Mouse (Mus musculus) kidney, embryonic 15.5 days (tissue): ENCODE data around the gene C8a. TPM values are rescaled to one million over a fixed set of nuclear protein-coding genes. Genes with fewer than 3 reads are reported as not detected.

Experiments used
- ATAC-seq: fragments of 200-750 bp; cut with Nextera tagmentation; replicated peaks from 2 replicates; pipeline ENCODE4 v1.8.0; 2017; ENCODE audit warnings: moderate TSS enrichment; ENCODE audit not compliant: low FRiP score
- H3K27ac ChIP-seq: fragments of 300-500 bp; sonication (generic); 2 replicates; pipeline ENCODE4 v1.5.1; 2015; ENCODE audit warnings: mild to moderate bottlenecking, inconsistent platforms
- H3K27me3 ChIP-seq: fragments of 300-500 bp; sonication (generic); 2 replicates; pipeline ENCODE4 v1.6.1; 2015; ENCODE audit warnings: inconsistent platforms
- H3K36me3 ChIP-seq: fragments of 300-500 bp; sonication (generic); 2 replicates; pipeline ENCODE4 v1.6.1; 2015; ENCODE audit warnings: inconsistent platforms
- H3K4me1 ChIP-seq: fragments of 300-500 bp; sonication (generic); 2 replicates; pipeline ENCODE4 v1.6.1; 2015; ENCODE audit warnings: inconsistent platforms
- H3K4me2 ChIP-seq: fragments of 300-500 bp; sonication (generic); 2 replicates; pipeline ENCODE4 v1.6.1; 2015; ENCODE audit warnings: moderate library complexity, mild to moderate bottlenecking, inconsistent platforms
- H3K4me3 ChIP-seq: fragments of 300-500 bp; sonication (generic); replicated peaks from 2 replicates; pipeline ENCODE4 v1.5.1; 2015; ENCODE audit warnings: mild to moderate bottlenecking, inconsistent platforms
- H3K9ac ChIP-seq: fragments of 300-500 bp; sonication (generic); 2 replicates; pipeline ENCODE4 v1.6.1; 2015; ENCODE audit warnings: mild to moderate bottlenecking, inconsistent platforms
- H3K9me3 ChIP-seq: fragments of 300-500 bp; sonication (generic); replicated peaks from 2 replicates; pipeline ENCODE4 v1.6.1; 2016; ENCODE audit warnings: inconsistent platforms
- WGBS: fragments of 180-500 bp; shearing (Covaris S2); methylation state at CpG from one replicate; pipeline ENCODE4 v1.1.7; 2015; ENCODE audit warnings: mixed read lengths; 5-methylcytosine and 5-hydroxymethylcytosine counted together
- polyA plus RNA-seq: library from polyadenylated mRNA; unstranded; fragments of >200 nt; fragmentation: Nextera tagmentation; extraction: Ambion mirVana; gene quantifications from 2 replicates; pipeline ENCODE4 v1.2.1, GENCODE M21; 2015

C8a gene
- 0.19 and 0.23 TPM in 2 replicates for polyA plus RNA-seq

DNA sequence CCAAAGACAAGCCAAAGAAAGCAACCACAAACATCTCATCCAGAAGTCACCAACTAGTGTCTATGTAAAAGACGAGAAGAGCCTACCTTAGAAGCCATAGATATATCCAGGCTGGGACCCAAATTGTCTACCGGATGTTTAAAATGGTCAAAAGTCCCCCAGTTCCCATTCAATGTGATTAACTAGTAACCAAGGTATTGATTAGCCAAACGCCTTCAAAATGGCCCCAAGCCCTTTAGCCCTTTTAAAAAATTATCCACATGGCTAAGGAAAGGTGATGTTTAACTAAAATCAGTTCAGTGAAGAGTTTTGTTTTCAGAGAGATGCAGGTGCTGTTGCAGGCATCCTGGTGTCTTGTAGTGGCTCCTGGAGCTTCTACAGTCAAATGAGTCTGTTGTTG, at the start of gene C8a:
Gene C8a, minus strand, starts transcription at position 76 of the 400 bp plus-strand sequence.
- Histone ChIP-seq H3K4me3 (no peak within 1 kb of the TSS), H3K27ac (no peak within 1 kb of the TSS), H3K4me2 (no peak within 1 kb of the TSS), H3K27me3 (no peaks in the 10 kb centered on the region), H3K9ac (no peak within 1 kb of the TSS), H3K36me3 (no peaks in the 10 kb centered on the region), H3K4me1 (no peaks in the 10 kb centered on the region), H3K9me3 (no peaks in the 10 kb centered on the region)
- WGBS: 75% methylated on average over 3 of the region's 3 CpGs
- ATAC-seq: no peak

DNA sequence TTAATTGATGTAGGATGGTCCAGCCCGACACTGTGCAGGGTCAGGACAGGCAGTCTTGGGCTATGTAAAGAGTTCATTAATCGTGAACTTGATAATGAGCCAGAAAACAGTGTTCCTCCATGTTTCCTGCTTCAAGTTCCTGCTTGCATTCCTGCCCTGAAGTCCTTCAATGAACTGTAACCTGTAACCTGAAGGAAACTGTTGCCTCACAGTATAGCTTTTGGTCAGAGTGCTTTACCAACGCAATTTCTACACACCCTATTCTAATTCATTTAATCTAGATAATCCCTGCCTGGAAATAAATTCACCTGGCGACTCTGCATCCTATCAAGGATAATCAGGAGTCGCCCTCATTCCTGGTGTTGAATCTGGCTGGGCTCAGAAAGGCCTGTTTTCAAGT, 49.2 kb upstream of the C8a start:
- ATAC-seq: no peak
- no peaks in the 10 kb centered on the region for H3K4me1 ChIP-seq
- H3K36me3 ChIP-seq: no peaks in the 10 kb centered on the region
- no peak overlapping the region for H3K4me2 ChIP-seq
- no peaks in the 10 kb centered on the region for H3K27me3 ChIP-seq
- no peak overlapping the region for H3K27ac ChIP-seq
- WGBS: 79% methylated on average over 5 of the region's 5 CpGs
- H3K9me3 ChIP-seq: no peaks in the 10 kb centered on the region
- H3K4me3 ChIP-seq: no peak overlapping the region
- no peak overlapping the region for H3K9ac ChIP-seq

DNA sequence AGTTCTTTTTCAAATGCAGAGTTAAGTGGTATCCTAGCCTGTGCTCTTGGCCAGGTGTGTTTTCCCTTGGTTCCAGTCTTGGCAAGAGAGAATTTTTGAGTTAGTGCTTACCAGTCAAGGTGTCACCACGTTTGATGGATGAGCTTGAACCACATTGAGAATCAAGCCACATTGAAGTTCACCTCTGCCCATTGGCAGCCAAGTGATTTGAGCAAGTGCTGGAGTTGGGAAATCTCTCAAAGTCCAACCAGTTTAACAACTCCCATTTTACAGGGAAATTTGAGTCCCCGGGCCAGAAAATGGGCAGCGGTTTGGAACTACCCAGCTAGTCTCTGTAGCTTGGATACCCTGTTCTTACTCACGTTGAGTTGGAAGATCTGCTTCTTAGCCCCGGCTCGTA, 41.8 kb upstream of the C8a start:
- Histone ChIP-seq H3K4me1 (peaks cover 9% of the 10 kb centered on the region; the same call in 1 of the 2 replicates), H3K27ac (no peak overlapping the region), H3K9ac (no peak overlapping the region), H3K4me3 (no peak overlapping the region), H3K36me3 (no peaks in the 10 kb centered on the region), H3K27me3 (0 out of 2 replicates have a peak, but pooled peaks cover 5% of the 10 kb centered on the region), H3K9me3 (no peaks in the 10 kb centered on the region), H3K4me2 (no peak overlapping the region)
- 80% methylated on average over 6 of the region's 6 CpGs for WGBS
- no peak for ATAC-seq

DNA sequence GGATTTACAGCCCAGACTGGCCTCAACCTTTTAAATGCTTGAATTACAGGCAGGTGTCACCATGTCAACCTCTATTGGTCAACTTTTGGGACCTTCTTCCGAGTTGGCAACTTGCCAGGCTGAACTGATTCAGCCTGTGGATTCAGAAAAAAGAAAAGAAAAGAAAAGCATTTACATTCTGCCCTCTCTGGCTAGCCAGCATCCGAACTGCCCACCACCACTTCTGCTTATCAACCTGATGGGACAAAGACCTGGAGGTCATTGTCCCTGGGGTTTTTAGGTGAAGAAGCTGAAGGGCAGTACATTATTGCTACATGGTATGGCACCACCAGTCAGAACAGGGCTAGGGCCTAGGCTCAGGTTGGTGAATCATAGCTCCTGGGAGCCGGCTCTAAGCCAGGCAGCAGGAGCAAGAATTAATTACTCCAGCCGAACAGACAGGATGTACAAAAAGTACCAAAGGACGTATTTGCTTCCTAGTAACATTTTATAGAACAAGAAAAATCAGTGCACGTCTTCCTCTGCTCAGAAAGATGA, 38.6 kb upstream of the C8a start:
- 59% methylated on average over 6 of the region's 6 CpGs for WGBS
- Histone ChIP-seq H3K4me3 (no peak overlapping the region), H3K4me2 (no peak overlapping the region), H3K27me3 (0 out of 2 replicates have a peak, but pooled peaks cover 5% of the 10 kb centered on the region), H3K4me1 (peaks cover 9% of the 10 kb centered on the region; the same call in 1 of the 2 replicates), H3K9me3 (no peaks in the 10 kb centered on the region), H3K27ac (no peak overlapping the region), H3K9ac (no peak overlapping the region), H3K36me3 (no peaks in the 10 kb centered on the region)
- no peak for ATAC-seq

DNA sequence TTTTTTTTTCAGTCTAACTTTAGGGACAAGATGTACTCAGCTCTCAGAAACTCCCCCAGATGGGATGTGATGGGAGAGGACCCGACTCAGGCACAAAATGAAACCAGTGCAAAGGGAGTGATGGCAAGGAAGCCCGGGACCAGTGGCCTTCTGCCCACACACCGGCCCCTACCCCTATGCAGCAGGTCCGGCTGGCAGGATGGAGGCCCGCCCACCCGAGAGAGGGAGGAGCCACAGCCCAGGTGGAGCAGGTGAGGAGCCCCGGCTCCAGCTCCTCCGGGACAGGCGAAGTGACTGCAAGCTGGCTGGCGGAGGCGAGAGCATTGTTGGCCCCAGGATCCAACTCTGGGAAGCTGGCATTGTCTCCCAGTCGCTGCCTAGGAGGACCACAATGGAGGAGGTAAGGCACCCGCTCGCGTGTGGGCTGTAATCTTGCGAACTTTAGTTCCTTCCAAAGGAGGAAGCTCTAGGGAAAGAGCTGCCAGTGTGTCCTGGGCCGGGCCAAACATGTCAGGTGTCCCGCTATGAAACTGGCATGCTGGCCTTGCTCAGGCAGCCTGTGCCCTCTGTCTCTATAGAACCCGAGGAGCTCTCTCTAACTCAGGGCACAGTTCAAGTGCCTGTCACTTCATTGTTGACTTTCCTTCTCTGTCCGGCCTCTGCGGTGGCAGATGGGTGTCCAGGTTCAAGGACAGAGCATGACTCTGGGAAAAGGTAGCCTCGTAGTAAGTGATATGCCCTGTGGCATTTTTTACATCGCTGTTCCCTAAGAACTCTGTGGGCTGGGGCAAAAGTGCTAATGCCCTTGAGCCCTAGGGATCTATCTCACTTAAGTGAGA, 37.3 kb upstream of the C8a start, which contains the start of gene Fyb2:
Gene Fyb2, plus strand, starts transcription at position 166 of the 839 bp plus-strand sequence.
- peaks cover 9% of the 10 kb centered on the region; the same call in 1 of the 2 replicates for H3K4me1 ChIP-seq
- H3K9ac ChIP-seq: no peak within 1 kb of the TSS
- H3K36me3 ChIP-seq: no peaks in the 10 kb centered on the region
- peak within 1 kb of the TSS; percentile 61 for H3K4me2 ChIP-seq
- H3K27ac ChIP-seq: no peak within 1 kb of the TSS
- H3K9me3 ChIP-seq: no peaks in the 10 kb centered on the region
- WGBS: 21% methylated on average over 23 of the region's 23 CpGs
- ATAC-seq: no peak
- 0 out of 2 replicates have a peak, but pooled peaks cover 5% of the 10 kb centered on the region for H3K27me3 ChIP-seq
- peak within 1 kb of the TSS; percentile 30 for H3K4me3 ChIP-seq

DNA sequence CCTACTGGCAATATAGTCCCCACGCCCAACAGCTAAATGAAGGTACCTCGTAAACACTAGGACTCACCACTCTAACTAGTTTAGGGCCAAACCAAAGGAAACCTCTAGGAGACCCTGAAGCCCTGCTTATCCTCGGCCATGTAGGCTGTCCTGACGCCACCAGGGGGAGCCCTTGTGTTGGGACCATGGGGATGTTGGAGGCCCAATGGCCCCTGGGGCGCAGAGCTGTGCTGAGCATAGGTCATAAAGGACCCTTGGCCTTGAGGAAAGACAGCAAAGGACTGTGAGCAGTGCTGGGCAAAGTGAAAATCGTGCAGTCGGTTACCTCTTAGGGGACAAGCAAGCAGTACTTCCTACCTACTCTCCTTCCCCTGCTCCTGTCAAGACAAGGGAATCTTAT, 35.5 kb upstream of the C8a start:
- Histone ChIP-seq H3K36me3 (no peaks in the 10 kb centered on the region), H3K4me1 (peaks cover 9% of the 10 kb centered on the region; the same call in 1 of the 2 replicates), H3K27me3 (0 out of 2 replicates have a peak, but pooled peaks cover 5% of the 10 kb centered on the region), H3K27ac (no peak overlapping the region), H3K4me3 (no peak overlapping the region), H3K4me2 (no peak overlapping the region), H3K9me3 (no peaks in the 10 kb centered on the region), H3K9ac (no peak overlapping the region)
- ATAC-seq: 0 out of 2 replicates have a peak, but pooled peaks have one; percentile 46
- 18% methylated on average over 7 of the region's 7 CpGs for WGBS

DNA sequence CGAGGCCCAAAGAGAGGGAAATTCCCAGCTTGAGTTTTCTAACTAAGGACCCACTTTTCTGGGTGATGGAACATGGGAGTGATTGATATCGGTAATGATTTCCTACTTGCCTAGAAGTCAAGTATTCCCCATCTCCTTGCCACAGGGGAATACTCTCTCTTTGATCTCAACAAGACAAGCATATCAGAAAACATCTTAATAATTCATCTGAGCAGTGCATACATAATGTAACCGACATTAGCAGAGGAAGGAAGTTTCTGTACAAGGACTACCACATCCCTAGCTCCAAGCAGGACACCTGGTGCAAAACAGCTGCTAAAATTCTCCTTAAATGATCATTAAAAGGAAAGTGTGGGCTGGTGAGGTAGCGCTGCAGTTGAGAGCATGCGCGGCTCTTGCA, 28.9 kb upstream of the C8a start:
- no peak overlapping the region for H3K27ac ChIP-seq
- H3K4me2 ChIP-seq: no peak overlapping the region
- no peak overlapping the region for H3K9ac ChIP-seq
- no peak overlapping the region for H3K4me3 ChIP-seq
- no peaks in the 10 kb centered on the region for H3K9me3 ChIP-seq
- no peaks in the 10 kb centered on the region for H3K36me3 ChIP-seq
- no peak for ATAC-seq
- H3K27me3 ChIP-seq: no peaks in the 10 kb centered on the region
- H3K4me1 ChIP-seq: no peaks in the 10 kb centered on the region
- WGBS: 86% methylated on average over 6 of the region's 6 CpGs

DNA sequence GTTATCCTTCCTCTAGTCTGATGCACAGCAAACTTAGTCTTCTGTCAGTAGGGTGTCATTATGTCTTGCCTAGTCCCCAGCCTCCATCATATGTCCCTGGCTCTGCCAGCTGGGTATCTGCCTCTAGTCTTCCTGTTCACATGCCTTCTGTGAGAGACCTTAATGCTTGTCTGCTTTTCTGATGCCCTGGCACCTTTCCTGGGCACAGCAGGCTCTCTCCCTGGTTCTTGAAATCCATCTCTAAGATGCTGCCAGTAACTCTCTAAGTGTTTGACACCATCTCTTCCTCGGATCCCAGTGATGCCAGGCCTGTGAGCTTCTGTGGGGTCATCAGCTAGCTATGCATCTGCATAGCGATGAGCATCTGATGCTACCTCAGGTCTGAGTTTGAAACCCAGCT, 26.6 kb upstream of the C8a start:
- Histone ChIP-seq H3K4me1 (no peaks in the 10 kb centered on the region), H3K27me3 (no peaks in the 10 kb centered on the region), H3K27ac (no peak overlapping the region), H3K4me2 (no peak overlapping the region), H3K36me3 (no peaks in the 10 kb centered on the region), H3K9me3 (no peaks in the 10 kb centered on the region), H3K9ac (no peak overlapping the region), H3K4me3 (no peak overlapping the region)
- no peak for ATAC-seq
- WGBS: 87% methylated on average over 2 of the region's 2 CpGs

DNA sequence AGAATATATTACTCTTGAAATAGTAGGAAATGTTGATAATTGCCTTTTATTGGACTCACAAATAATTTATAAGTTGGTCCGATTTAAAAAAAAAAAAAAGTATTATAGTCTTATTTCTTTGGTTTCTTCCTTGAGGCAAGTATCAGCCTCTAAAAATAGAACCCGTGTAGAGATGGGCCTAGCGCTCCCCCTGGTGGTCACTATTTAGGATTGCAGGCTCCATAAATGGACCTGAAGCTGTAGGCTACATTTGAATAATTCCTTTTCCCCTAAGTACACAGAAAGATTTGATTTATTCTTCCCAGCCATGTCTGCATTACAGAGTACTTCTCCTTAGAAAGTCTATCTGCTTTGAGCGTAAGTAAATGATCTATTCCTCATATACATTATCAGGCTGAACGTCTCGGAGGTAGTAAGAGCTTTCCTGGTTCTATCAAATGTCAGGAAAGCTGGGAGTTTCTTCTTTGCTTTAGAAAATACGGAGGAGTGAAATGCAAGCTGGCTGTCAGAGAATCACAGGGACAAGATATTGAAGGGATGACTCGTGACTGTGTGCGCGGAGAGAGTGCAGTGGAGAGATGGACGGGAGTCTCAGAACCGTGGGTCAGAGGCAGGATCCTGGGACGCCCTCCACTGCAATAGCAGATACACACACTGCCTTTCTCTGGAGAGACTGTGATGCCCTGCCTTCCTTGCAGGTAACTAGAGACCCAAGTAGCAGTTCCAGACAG, 18.0 kb upstream of the C8a start:
- no peak for ATAC-seq
- no peak overlapping the region for H3K27ac ChIP-seq
- H3K9ac ChIP-seq: no peak overlapping the region
- no peak overlapping the region for H3K4me3 ChIP-seq
- no peaks in the 10 kb centered on the region for H3K36me3 ChIP-seq
- no peak overlapping the region for H3K4me2 ChIP-seq
- H3K27me3 ChIP-seq: no peaks in the 10 kb centered on the region
- H3K4me1 ChIP-seq: peaks cover 9% of the 10 kb centered on the region
- WGBS: 49% methylated on average over 13 of the region's 13 CpGs
- no peaks in the 10 kb centered on the region for H3K9me3 ChIP-seq

DNA sequence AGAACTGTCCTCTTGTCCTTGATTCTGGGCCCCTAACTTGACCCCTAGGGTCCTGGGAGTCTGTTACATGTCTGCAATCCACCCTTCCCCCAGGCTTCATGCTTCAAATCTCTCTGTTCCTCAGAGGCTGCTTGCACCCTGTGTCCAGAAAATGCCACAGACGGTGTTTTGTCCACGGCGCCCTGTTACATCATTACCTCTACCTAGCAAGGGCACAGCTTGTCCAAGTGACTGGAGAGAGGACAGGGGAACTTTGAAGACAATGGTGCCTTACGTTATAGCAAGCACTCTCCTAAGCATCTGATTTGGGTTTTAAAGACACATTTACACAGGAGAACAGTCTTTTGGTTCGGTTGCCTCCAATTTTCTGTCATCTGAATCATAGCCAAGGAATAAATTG, 17.4 kb upstream of the C8a start:
- Histone ChIP-seq H3K36me3 (no peaks in the 10 kb centered on the region), H3K9ac (no peak overlapping the region), H3K27ac (no peak overlapping the region), H3K4me1 (peaks cover 14% of the 10 kb centered on the region), H3K4me3 (no peak overlapping the region), H3K27me3 (no peaks in the 10 kb centered on the region), H3K4me2 (no peak overlapping the region), H3K9me3 (no peaks in the 10 kb centered on the region)
- no peak for ATAC-seq
- 76% methylated on average over 5 of the region's 5 CpGs for WGBS

DNA sequence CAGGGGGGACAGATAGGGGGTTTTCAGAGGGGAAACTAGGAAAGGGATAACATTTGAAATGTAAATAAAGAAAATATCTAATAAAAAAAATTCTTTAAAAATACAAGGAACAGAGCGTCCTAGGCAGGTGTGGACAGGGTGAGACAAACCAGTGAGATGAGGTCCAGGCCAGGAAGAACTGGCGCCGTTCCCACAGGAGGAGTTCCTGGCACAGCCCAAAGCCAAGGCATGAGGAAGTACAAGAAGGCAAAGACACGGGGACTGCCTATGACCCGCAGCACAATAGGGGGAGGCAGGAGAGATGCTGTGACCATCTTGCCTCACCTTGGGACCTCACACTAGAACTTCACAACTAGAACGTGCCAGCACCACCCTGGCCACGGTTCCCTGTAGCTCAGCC, 15.5 kb upstream of the C8a start:
- no peak overlapping the region for H3K27ac ChIP-seq
- H3K9ac ChIP-seq: no peak overlapping the region
- peaks cover 16% of the 10 kb centered on the region for H3K4me1 ChIP-seq
- no peaks in the 10 kb centered on the region for H3K36me3 ChIP-seq
- H3K4me3 ChIP-seq: no peak overlapping the region
- H3K9me3 ChIP-seq: no peaks in the 10 kb centered on the region
- no peaks in the 10 kb centered on the region for H3K27me3 ChIP-seq
- no peak overlapping the region for H3K4me2 ChIP-seq
- ATAC-seq: no peak
- 77% methylated on average over 7 of the region's 7 CpGs for WGBS
